Mouse (Mus musculus) embryonic facial prominence, embryonic 14.5 days (tissue): ENCODE results near the gene Foxs1. TPM values are rescaled to one million over a fixed set of nuclear protein-coding genes. Genes with fewer than 3 reads are reported as not detected.

Experiments
- ATAC-seq: fragments of 200-750 bp; cut with Nextera tagmentation; 2 replicates; pipeline ENCODE4 v1.8.0; 2017; ENCODE audit warnings: low read depth, moderate number of reproducible peaks, moderate TSS enrichment
- DNase-seq: peaks from one replicate; pipeline ENCODE4 v3.0.0-alpha.2; 2015; ENCODE audit warnings: low spot score
- H3K27ac ChIP-seq: fragments of 300-500 bp; sonication (generic); replicated peaks from 2 replicates; pipeline ENCODE4 v1.5.1; 2014; ENCODE audit warnings: low read depth, mild to moderate bottlenecking, low read length, moderate library complexity
- H3K27me3 ChIP-seq: fragments of 300-500 bp; sonication (generic); replicated peaks from 2 replicates; pipeline ENCODE4 v1.6.1; 2014; ENCODE audit warnings: low read length; ENCODE audit not compliant: control insufficient read depth, insufficient read depth
- H3K36me3 ChIP-seq: fragments of 300-500 bp; sonication (generic); 2 replicates; pipeline ENCODE4 v1.6.1; 2014; ENCODE audit warnings: low read length, mixed read lengths; ENCODE audit not compliant: control insufficient read depth, insufficient read depth
- H3K4me1 ChIP-seq: fragments of 300-500 bp; sonication (generic); 2 replicates; pipeline ENCODE4 v1.6.1; 2014; ENCODE audit warnings: antibody characterized with exemption, low read length; ENCODE audit not compliant: control insufficient read depth, insufficient read depth
- H3K4me2 ChIP-seq: fragments of 300-500 bp; sonication (generic); 2 replicates; pipeline ENCODE4 v1.6.1; 2014; ENCODE audit warnings: low read depth, mild to moderate bottlenecking, low read length, moderate library complexity, mixed read lengths
- H3K4me3 ChIP-seq: fragments of 300-500 bp; sonication (generic); 2 replicates; pipeline ENCODE4 v1.5.1; 2014; ENCODE audit warnings: low read depth, mild to moderate bottlenecking, low read length
- H3K9ac ChIP-seq: fragments of 300-500 bp; sonication (generic); 2 replicates; pipeline ENCODE4 v1.6.1; 2014; ENCODE audit warnings: low read depth, mild to moderate bottlenecking, low read length, moderate library complexity, mixed read lengths
- H3K9me3 ChIP-seq: fragments of 300-500 bp; sonication (generic); 2 replicates; pipeline ENCODE4 v1.6.1; 2016; ENCODE audit warnings: low read length; ENCODE audit not compliant: control insufficient read depth
- WGBS: fragments of 180-500 bp; shearing (Covaris S2); extraction: QIAGEN DNeasy Blood & Tissue Kit; methylation state at CpG from one replicate; pipeline ENCODE4 v1.1.7; 2014; 5-methylcytosine and 5-hydroxymethylcytosine counted together
- polyA plus RNA-seq: library from polyadenylated mRNA; unstranded; fragments of >200 nt; fragmentation: Nextera tagmentation; extraction: Ambion mirVana; gene quantifications from 2 replicates; pipeline ENCODE4 v1.2.1, GENCODE M21; 2014

Foxs1 gene
- 3.7 and 4.3 TPM in 2 replicates for polyA plus RNA-seq

DNA sequence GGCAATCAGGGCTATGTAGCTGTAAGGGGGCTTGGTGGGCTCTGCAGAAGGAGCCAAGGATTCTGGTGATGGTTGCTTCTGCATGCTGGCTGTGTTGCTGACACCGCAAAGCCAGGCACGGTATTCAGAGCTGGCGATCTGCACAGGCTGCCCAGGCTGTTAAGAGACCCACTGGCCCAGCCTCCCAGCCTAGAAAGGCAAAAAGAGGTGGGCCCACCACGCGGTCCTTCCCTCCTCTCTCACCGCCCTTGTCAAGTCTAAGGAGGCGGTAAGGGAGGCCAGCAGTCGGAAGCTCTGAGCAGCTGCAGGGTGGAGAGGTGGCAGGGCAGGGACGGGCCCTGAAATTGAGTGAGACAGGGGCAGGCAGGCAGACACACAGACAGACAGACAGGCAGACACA is at the start of gene Foxs1:
TSS of gene Foxs1 (minus strand) at position 161 of the 400 bp plus-strand sequence.
- Histone ChIP-seq H3K36me3 (no peaks in the 10 kb centered on the region), H3K27me3 (no peaks in the 10 kb centered on the region), H3K4me1 (peaks cover 8% of the 10 kb centered on the region; the same call in 1 of the 2 replicates), H3K9ac (no peak within 1 kb of the TSS), H3K4me3 (no peak within 1 kb of the TSS), H3K4me2 (no peak within 1 kb of the TSS), H3K9me3 (no peaks in the 10 kb centered on the region), H3K27ac (no peak within 1 kb of the TSS)
- DNase-seq (no peak), ATAC-seq (no peak)
- WGBS = 29% methylated on average over 9 of the region's 9 CpGs

DNA sequence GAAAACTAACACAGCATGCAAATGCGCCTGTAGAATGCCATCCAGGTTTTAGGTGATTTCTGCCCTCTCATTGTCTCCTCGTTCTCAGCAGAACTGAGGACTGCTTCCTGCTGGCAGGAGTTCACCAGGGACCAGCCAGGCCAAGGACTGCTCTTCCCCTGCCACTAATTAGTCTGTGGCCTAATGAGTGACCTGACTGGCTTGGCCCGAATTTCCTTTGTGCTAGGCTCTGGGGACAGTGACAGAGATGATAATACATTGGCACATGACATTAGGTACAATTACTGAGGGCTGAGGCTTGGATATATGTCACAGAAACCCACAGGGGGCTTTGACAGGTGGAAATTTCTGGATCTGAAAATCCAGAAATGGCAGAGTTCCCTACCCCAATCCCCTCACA is 44.0 kb upstream of the Foxs1 start:
- ATAC-seq (no peak), DNase-seq (no peak)
- H3K27me3 ChIP-seq = no peaks in the 10 kb centered on the region; the same call in 1 of the 2 replicates
- no peak overlapping the region for H3K27ac ChIP-seq
- no peak overlapping the region for H3K9ac ChIP-seq
- H3K36me3 ChIP-seq = no peaks in the 10 kb centered on the region
- H3K4me3 ChIP-seq = no peak overlapping the region
- H3K9me3 ChIP-seq = no peaks in the 10 kb centered on the region
- no peak overlapping the region for H3K4me2 ChIP-seq
- WGBS = 62% methylated on average over 3 of the region's 3 CpGs
- no peaks in the 10 kb centered on the region for H3K4me1 ChIP-seq

DNA sequence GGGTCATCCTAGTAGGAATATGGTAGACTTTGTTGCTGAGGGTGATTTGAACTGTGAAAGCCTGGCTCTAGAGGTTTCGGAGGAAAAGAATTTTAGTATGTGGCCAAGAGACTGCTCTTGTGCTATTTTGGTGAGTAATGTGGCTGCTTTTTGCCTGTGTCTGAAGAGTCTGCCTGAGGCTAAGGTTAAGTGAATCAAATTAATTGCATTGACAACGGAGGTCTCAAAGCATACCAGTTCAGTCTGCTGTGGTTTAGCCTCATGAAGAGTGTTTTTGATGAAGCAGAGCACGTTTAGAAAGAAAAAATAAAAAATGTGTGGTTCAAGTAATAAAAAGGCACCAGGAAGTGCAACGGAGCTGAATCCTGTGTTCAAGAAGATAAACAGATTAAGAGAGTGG is 32.5 kb upstream of the Foxs1 start:
- Histone ChIP-seq H3K9ac (no peak overlapping the region), H3K27me3 (no peaks in the 10 kb centered on the region), H3K4me1 (peaks cover 3% of the 10 kb centered on the region; the same call in 1 of the 2 replicates), H3K9me3 (no peaks in the 10 kb centered on the region), H3K27ac (no peak overlapping the region), H3K4me2 (no peak overlapping the region), H3K4me3 (no peak overlapping the region), H3K36me3 (no peaks in the 10 kb centered on the region)
- 49% methylated on average over 4 of the region's 4 CpGs for WGBS
- ATAC-seq (no peak), DNase-seq (no peak)

DNA sequence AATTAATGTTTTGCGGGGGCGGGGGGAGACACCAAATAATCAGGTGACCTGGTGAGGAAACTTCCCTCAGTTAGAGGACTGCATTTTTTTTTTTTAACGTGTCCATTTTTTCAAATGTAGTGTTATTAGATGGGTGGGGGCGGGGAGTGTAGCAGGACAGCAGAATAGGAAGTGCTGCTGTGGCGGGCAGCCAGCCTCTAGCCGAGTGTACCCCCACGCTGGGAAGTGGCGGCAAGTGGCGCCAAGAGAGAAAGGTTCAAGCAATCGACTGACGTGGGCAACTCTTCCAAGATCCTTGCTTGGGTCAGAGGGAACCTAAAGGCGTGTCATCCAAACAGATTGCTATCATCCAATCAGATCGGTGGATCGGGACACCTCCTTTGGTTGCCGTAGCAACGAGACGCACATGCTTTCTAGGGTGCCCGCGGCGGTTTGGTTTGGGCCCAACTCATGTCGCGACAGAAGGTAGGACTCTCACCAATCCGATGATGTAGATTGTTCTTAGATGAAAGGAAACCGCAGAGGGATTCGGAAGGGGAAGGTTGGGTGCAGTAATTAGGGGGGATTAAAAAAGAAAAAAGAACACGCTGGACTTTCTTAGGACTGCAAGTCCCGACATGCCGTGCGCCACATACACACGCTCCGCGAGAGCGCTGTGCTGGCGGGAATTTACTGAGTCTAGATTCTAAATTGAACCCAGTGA is 29.2 kb upstream of the Foxs1 start, which contains the start of gene Ttll9:
TSS of gene Ttll9 (plus strand) at position 395 of the 703 bp plus-strand sequence.
- Histone ChIP-seq H3K4me2 (peak within 1 kb of the TSS; percentile 83), H3K9me3 (no peaks in the 10 kb centered on the region), H3K27ac (no peak within 1 kb of the TSS), H3K4me3 (peak within 1 kb of the TSS; percentile 43), H3K36me3 (no peaks in the 10 kb centered on the region), H3K27me3 (no peaks in the 10 kb centered on the region), H3K4me1 (peaks cover 3% of the 10 kb centered on the region; the same call in 1 of the 2 replicates), H3K9ac (peak within 1 kb of the TSS; percentile 60)
- peak; percentile 96 for ATAC-seq
- peak; percentile 95 for DNase-seq
- 2% methylated on average over 34 of the region's 34 CpGs for WGBS

DNA sequence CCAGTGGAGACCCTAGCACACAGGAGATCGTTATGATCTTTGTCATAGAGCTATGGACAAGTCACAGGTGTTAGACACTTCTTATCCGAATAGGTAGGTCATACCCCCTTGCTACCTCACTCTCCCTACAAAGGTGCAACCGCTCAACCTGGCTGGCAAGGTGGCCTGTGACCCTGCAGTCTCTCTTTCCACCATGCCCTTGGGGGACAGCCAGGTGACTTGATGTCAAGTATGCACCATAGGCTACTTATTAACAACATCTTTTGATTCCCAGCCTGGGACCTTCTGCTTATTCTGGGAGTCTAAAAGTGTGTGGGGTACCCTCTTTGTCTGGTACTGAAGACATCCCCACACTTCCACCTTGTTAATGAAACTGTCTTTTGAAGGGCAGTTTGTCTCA is 25.1 kb upstream of the Foxs1 start:
- 72% methylated on average over 3 of the region's 3 CpGs for WGBS

DNA sequence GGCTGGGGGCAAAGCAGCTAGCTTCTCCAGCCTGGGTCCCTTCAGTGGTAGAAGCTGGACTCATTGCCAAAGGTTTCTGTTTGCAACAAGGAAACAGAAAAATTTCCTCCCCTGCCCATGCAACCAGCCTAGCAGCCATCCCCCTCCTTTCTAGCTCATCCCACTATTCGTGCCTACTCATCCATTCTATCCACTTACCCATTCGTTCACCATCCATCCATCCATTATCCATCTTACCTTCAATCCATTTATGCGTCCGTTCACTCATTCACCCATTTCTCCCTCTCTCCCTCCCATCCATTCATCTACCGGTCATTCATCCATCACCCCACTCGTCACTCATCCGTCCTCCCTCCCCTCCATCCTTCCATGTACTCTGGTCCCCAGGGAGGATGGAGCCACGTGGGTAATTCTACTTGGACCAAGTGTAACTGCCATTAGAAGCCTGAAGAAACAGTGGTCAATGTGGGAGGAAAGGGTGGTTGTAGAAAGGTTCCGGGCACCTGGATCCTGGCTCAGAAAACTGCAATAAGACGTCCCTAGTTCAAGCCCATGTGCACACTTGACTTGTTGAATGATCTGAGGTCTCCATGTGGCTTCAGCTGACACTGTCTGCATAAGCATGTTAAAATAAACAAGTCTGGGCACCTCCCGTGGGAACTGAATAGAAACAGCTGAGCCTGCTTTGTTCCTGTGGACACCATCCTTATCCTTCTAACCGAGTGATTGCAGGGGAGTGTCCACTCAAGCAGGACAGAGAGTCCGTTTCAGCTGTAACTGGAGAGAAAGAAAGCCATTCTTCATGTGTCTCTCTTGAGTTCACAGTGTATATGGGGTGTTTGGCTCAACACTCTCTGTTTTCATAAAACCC is 19.1 kb upstream of the Foxs1 start:
- peak overlapping the region; percentile 63 for H3K4me3 ChIP-seq
- no peak for ATAC-seq
- peak overlapping the region; percentile 64 for H3K9ac ChIP-seq
- H3K27me3 ChIP-seq = peaks cover 37% of the 10 kb centered on the region
- H3K9me3 ChIP-seq = no peaks in the 10 kb centered on the region
- H3K36me3 ChIP-seq = no peaks in the 10 kb centered on the region
- peak overlapping the region; percentile 97 for H3K4me2 ChIP-seq
- no peaks in the 10 kb centered on the region for H3K4me1 ChIP-seq
- WGBS = 15% methylated on average over 13 of the region's 13 CpGs
- DNase-seq = peak; percentile 23
- H3K27ac ChIP-seq = no peak overlapping the region

More for the DNA sequence above, 25.1 kb upstream of the Foxs1 start:
- no peak overlapping the region for H3K4me2 ChIP-seq
- ATAC-seq (no peak), DNase-seq (no peak)
- no peaks in the 10 kb centered on the region for H3K36me3 ChIP-seq
- H3K9me3 ChIP-seq = no peaks in the 10 kb centered on the region
- peaks cover 6% of the 10 kb centered on the region; the same call in 1 of the 2 replicates for H3K27me3 ChIP-seq
- H3K4me1 ChIP-seq = peaks cover 3% of the 10 kb centered on the region; the same call in 1 of the 2 replicates
- H3K4me3 ChIP-seq = no peak overlapping the region
- no peak overlapping the region for H3K9ac ChIP-seq
- no peak overlapping the region for H3K27ac ChIP-seq

DNA sequence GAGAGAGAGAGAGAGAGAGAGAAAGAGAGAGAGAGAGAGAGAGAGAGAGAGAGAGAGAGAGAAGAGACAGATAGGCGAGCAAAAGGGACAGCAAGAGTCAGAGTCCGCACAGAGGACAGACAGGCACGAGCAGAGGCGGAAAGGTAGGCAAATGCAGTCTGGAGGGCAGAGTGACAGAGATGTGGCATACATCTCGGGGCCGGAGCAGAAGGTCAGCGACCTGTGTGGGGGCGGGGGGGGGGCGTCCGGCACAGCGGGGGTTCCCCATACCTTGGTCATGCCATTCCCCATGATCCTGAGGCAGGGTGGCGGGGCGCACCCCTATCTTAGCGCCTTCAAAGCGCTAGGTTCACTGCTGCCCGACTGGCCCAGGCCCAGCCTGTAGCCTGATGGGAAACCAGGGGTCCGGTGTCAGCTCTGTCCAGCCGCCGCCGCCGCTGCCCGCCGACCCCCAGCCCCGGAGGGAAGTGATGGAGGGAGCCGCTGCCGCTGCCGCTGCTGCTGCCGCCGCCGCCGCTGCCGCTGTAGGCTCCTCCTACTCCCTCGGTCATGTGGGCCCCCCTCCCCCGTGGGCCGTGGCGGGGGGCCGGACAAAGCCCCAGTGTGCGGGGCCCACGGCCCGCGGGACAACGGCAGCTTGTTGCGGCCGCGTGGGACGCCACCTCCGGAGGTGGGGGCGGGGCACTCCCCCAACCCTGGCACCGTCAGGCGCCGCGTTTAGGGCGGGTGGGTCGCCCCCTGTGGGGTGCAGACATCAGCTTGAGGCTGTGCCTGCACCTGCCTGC is 18.2 kb upstream of the Foxs1 start, which contains the start of gene Dusp15:
TSS of gene Dusp15 (minus strand) at position 634 of the 785 bp plus-strand sequence.
- H3K4me2 ChIP-seq = peak within 1 kb of the TSS; percentile 97
- no peaks in the 10 kb centered on the region for H3K9me3 ChIP-seq
- H3K9ac ChIP-seq = peak within 1 kb of the TSS; percentile 64
- H3K27ac ChIP-seq = no peak within 1 kb of the TSS
- H3K36me3 ChIP-seq = no peaks in the 10 kb centered on the region
- peak; percentile 29 for DNase-seq
- WGBS = 10% methylated on average over 11 of the region's 54 CpGs
- H3K27me3 ChIP-seq = peaks cover 40% of the 10 kb centered on the region
- H3K4me1 ChIP-seq = no peaks in the 10 kb centered on the region
- peak within 1 kb of the TSS; percentile 63 for H3K4me3 ChIP-seq
- ATAC-seq = peak; percentile 65
